Mouse (Mus musculus): ENCODE measurements around the gene 9630041A04Rik. TPM values are rescaled to one million over a fixed set of nuclear protein-coding genes. Genes with fewer than 3 reads are reported as not detected.

9630041A04Rik gene
- total RNA-seq, 1 experiment, result not detected

DNA sequence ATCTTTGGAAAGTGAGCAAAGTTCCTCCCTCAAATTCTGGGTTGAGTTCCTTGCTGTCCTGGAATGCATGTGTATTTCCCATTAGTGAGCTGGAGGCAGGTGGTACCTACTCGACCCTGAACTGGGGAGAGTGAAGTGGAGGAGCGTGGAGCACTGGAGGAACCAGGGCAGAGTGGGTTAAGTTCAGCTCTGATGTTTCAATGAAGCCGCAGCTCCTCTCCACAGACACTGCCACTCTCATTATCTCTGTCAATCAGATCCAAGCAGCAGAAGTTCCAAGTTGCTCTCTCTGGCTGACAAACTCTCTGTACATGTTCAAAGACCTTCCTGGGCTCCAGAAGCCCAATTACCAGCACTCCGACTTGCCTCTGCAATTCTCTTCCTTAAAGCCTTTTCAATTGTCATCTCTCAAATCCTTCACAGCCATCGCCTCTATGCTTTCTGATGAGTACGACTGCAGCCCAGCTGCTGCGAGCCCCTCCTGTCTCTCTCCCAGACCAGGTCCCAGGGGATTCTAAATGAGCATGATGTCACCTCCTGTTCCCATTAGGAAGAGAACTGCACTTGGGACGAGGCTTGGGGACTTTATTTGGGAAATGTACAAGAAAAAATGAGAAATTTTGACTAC lies 72.4 kb downstream of the 9630041A04Rik start:
- Histone ChIP-seq H3K36me3 (ENCODE audit: control insufficient read depth, insufficient read depth, low read length, poor library complexity, severe bottlenecking) (no peaks in the 10 kb centered on the region), H3K27ac (ENCODE audit: insufficient read depth, low read depth, low read length, poor library complexity, severe bottlenecking) (no peak overlapping the region), H3K9me3 (ENCODE audit: control insufficient read depth, insufficient read depth, low read depth, low read length) (no peaks in the 10 kb centered on the region), H3K9ac (ENCODE audit: insufficient read depth, low read depth, low read length, poor library complexity, severe bottlenecking) (no peak overlapping the region), H3K4me1 (ENCODE audit: control insufficient read depth in 2 of 2, insufficient read depth in 2 of 2, low read length in 2 of 2, poor library complexity in 1 of 2) (no peaks in the 10 kb centered on the region), H3K4me3 (ENCODE audit: insufficient read depth in 1 of 2, low read depth in 1 of 2, low read length in 2 of 2, poor library complexity in 1 of 2, severe bottlenecking in 1 of 2) (no peak overlapping the region)
- TF ChIP-seq CHD2 (IDR thresholded peaks at IDR 0.05; ENCODE audit: low read depth, low read length), result no peak
- TF ChIP-seq HCFC1 (IDR thresholded peaks at IDR 0.05; ENCODE audit: borderline replicate concordance, insufficient read depth, low read length), result no peak
- TF ChIP-seq MAFK (IDR thresholded peaks at IDR 0.05; ENCODE audit: insufficient read depth, low read depth, low read length), result no peak
- TF ChIP-seq ZC3H11A (IDR thresholded peaks at IDR 0.05; ENCODE audit: borderline replicate concordance, low read depth, low read length), result no peak
- TF ChIP-seq ZNF384 (IDR thresholded peaks at IDR 0.05; ENCODE audit: low read depth, low read length), result no peak
- in situ Hi-C loops (cut with MboI; ENCODE audit: low sequenced_read_pairs in 2 of 2, unreplicated experiment in 2 of 2), result no loop called here
- DNase-seq (ENCODE audit: low read depth, low spot score), result no peak

DNA sequence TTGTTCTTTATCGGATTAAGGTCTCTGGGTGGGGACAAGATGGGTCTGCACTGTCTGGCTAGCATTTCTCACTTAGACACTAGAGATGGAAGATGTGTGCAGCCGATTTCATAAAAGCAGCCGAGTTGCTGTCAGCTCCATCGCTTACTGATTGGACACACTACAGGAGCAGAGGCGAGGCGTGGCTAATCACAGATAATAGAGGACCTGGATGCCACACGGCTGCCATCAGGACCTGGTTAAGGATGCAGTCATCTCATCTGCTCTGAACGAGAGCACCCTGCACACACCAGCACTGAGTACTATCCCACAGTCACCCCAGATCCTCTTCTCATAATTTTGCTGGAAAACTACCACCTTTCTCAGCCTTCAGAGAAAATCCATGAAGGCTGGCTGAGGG lies 73.2 kb downstream of the 9630041A04Rik start:
- H3K9ac ChIP-seq (ENCODE audit: insufficient read depth, low read depth, low read length, poor library complexity, severe bottlenecking), result no peak overlapping the region
- no peaks in the 10 kb centered on the region for H3K36me3 ChIP-seq (ENCODE audit: control insufficient read depth, insufficient read depth, low read length, poor library complexity, severe bottlenecking)
- no peak overlapping the region for H3K4me3 ChIP-seq (ENCODE audit: insufficient read depth in 1 of 2, low read depth in 1 of 2, low read length in 2 of 2, poor library complexity in 1 of 2, severe bottlenecking in 1 of 2)
- TF ChIP-seq ZC3H11A (IDR thresholded peaks at IDR 0.05; ENCODE audit: borderline replicate concordance, low read depth, low read length) (no peak), CHD2 (IDR thresholded peaks at IDR 0.05; ENCODE audit: low read depth, low read length) (no peak), MAFK (IDR thresholded peaks at IDR 0.05; ENCODE audit: insufficient read depth, low read depth, low read length) (no peak), HCFC1 (IDR thresholded peaks at IDR 0.05; ENCODE audit: borderline replicate concordance, insufficient read depth, low read length) (no peak), ZNF384 (IDR thresholded peaks at IDR 0.05; ENCODE audit: low read depth, low read length) (no peak)
- H3K4me1 ChIP-seq (ENCODE audit: control insufficient read depth in 2 of 2, insufficient read depth in 2 of 2, low read length in 2 of 2, poor library complexity in 1 of 2), result no peaks in the 10 kb centered on the region
- H3K27ac ChIP-seq (ENCODE audit: insufficient read depth, low read depth, low read length, poor library complexity, severe bottlenecking), result no peak overlapping the region
- DNase-seq (ENCODE audit: low read depth, low spot score), result no peak
- no peaks in the 10 kb centered on the region for H3K9me3 ChIP-seq (ENCODE audit: control insufficient read depth, insufficient read depth, low read depth, low read length)
- in situ Hi-C loops (cut with MboI; ENCODE audit: low sequenced_read_pairs in 2 of 2, unreplicated experiment in 2 of 2), result no loop called here

DNA sequence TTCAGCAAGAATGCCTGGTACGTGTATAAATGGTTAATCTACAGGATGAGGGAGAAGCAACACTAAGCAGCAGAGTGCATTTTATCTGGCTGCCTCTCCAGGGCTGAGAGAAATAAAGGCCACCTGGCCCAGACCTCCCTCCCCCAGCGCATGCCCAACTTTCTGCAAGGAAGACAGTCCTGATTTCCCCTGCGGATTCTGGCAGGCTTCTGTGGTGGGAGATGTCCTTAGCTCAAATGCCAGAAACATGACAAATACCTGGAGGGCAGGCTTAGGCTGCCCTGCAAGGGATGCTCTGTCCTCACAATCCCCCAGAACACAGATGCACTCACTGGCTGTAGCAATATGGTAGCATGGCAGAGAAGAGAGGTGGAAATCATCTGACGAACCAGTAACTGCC lies 76.4 kb downstream of the 9630041A04Rik start:
- DNase-seq (ENCODE audit: low read depth, low spot score), result no peak
- Histone ChIP-seq H3K9me3 (ENCODE audit: control insufficient read depth, insufficient read depth, low read depth, low read length) (no peaks in the 10 kb centered on the region), H3K4me1 (ENCODE audit: control insufficient read depth in 2 of 2, insufficient read depth in 2 of 2, low read length in 2 of 2, poor library complexity in 1 of 2) (no peaks in the 10 kb centered on the region), H3K4me3 (ENCODE audit: insufficient read depth in 1 of 2, low read depth in 1 of 2, low read length in 2 of 2, poor library complexity in 1 of 2, severe bottlenecking in 1 of 2) (no peak overlapping the region), H3K27ac (ENCODE audit: insufficient read depth, low read depth, low read length, poor library complexity, severe bottlenecking) (no peak overlapping the region), H3K9ac (ENCODE audit: insufficient read depth, low read depth, low read length, poor library complexity, severe bottlenecking) (no peak overlapping the region), H3K36me3 (ENCODE audit: control insufficient read depth, insufficient read depth, low read length, poor library complexity, severe bottlenecking) (no peaks in the 10 kb centered on the region)
- TF ChIP-seq ZC3H11A (IDR thresholded peaks at IDR 0.05; ENCODE audit: borderline replicate concordance, low read depth, low read length) (no peak), ZNF384 (IDR thresholded peaks at IDR 0.05; ENCODE audit: low read depth, low read length) (no peak), HCFC1 (IDR thresholded peaks at IDR 0.05; ENCODE audit: borderline replicate concordance, insufficient read depth, low read length) (no peak), MAFK (IDR thresholded peaks at IDR 0.05; ENCODE audit: insufficient read depth, low read depth, low read length) (no peak), CHD2 (IDR thresholded peaks at IDR 0.05; ENCODE audit: low read depth, low read length) (no peak)
- in situ Hi-C loops (cut with MboI; ENCODE audit: low sequenced_read_pairs in 2 of 2, unreplicated experiment in 2 of 2), result no loop called here

DNA sequence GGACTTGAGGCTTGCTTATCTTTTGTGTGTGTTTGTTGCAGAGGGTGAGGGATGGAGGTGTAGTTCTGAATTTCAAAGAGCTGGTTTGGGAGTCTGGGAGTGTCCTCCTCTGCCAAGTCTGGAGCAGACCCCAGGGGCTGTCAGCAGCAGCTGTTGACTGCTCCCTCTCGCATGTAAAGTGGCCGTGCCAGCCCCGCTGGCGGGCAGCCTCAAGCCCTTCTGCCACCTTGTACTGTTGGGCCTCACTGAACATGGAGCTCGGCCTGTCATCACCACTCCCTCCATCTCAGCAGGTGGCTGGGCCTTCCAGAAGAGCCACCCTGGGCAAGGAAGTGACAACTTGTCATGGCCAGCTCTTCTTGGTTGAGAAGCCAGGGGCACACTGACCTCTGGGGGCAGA lies 77.4 kb downstream of the 9630041A04Rik start:
- in situ Hi-C loops (cut with MboI; ENCODE audit: low sequenced_read_pairs in 2 of 2, unreplicated experiment in 2 of 2), result no loop called here
- TF ChIP-seq MAFK (IDR thresholded peaks at IDR 0.05; ENCODE audit: insufficient read depth, low read depth, low read length) (no peak), HCFC1 (IDR thresholded peaks at IDR 0.05; ENCODE audit: borderline replicate concordance, insufficient read depth, low read length) (no peak), ZC3H11A (IDR thresholded peaks at IDR 0.05; ENCODE audit: borderline replicate concordance, low read depth, low read length) (no peak), CHD2 (IDR thresholded peaks at IDR 0.05; ENCODE audit: low read depth, low read length) (no peak), ZNF384 (IDR thresholded peaks at IDR 0.05; ENCODE audit: low read depth, low read length) (no peak)
- no peak overlapping the region for H3K4me3 ChIP-seq (ENCODE audit: insufficient read depth in 1 of 2, low read depth in 1 of 2, low read length in 2 of 2, poor library complexity in 1 of 2, severe bottlenecking in 1 of 2)
- no peaks in the 10 kb centered on the region for H3K36me3 ChIP-seq (ENCODE audit: control insufficient read depth, insufficient read depth, low read length, poor library complexity, severe bottlenecking)
- no peak for DNase-seq (ENCODE audit: low read depth, low spot score)
- no peak overlapping the region for H3K27ac ChIP-seq (ENCODE audit: insufficient read depth, low read depth, low read length, poor library complexity, severe bottlenecking)
- no peak overlapping the region for H3K9ac ChIP-seq (ENCODE audit: insufficient read depth, low read depth, low read length, poor library complexity, severe bottlenecking)
- no peaks in the 10 kb centered on the region for H3K4me1 ChIP-seq (ENCODE audit: control insufficient read depth in 2 of 2, insufficient read depth in 2 of 2, low read length in 2 of 2, poor library complexity in 1 of 2)
- H3K9me3 ChIP-seq (ENCODE audit: control insufficient read depth, insufficient read depth, low read depth, low read length), result no peaks in the 10 kb centered on the region
